Mouse (Mus musculus): Measurements from ENCODE around the gene Ypel2.

GRCm38 (mm10) chr11:86914329-86914728 is 79.2 kb downstream of the Ypel2 start:
- TF ChIP-seq SIN3A (IDR thresholded peaks at IDR 0.05; ENCODE audit: low read length) (no peak), CTCF (IDR thresholded peaks at IDR 0.05 in 2 of 3, conservative IDR thresholded peaks at IDR 0.05 in 1 of 3; ENCODE audit: control insufficient read depth in 1 of 3, insufficient read depth in 1 of 3, low read depth in 2 of 3, low read length in 3 of 3, poor library complexity in 1 of 3, severe bottlenecking in 1 of 3) (no peak), MAX (IDR thresholded peaks at IDR 0.05; ENCODE audit: low read length) (no peak), POLR2A (IDR thresholded peaks at IDR 0.05; ENCODE audit: control insufficient read depth in 1 of 2, insufficient read depth in 1 of 2, low read depth in 1 of 2, low read length in 2 of 2, poor library complexity in 1 of 2) (no peak), NELFE (IDR thresholded peaks at IDR 0.05; ENCODE audit: low read depth, low read length) (no peak), EP300 (IDR thresholded peaks at IDR 0.05; ENCODE audit: low read depth in 1 of 2, low read length in 2 of 2) (no peak), NRF1 (IDR thresholded peaks at IDR 0.05; ENCODE audit: insufficient read depth, low read depth, low read length, poor library complexity, severe bottlenecking) (no peak), TCF12 (IDR thresholded peaks at IDR 0.05; ENCODE audit: low read depth, low read length) (no peak), MAFK (IDR thresholded peaks at IDR 0.05; ENCODE audit: borderline replicate concordance, low read depth, low read length) (no peak)
